8 mouse cellular contexts compared by ENCODE assay signal in genomic region chr4:101648745-101649144, GRCm38 (mm10). TPM values are rescaled to one million over a fixed set of nuclear protein-coding genes. Genes with fewer than 3 reads are reported as not detected.
A peak's percentile ranks its signal among the peaks of the same experiment; 100 is the strongest.
DNase-seq lines count a peak whose midpoint lies in the region; ATAC-seq and TF ChIP-seq lines count a peak whose summit lies in the region.

No protein-coding gene starts in this region.

- DNase-seq in lung, adult 2 months, result no peak
- DNase-seq in lung, postnatal 36 days, result no peak
- DNase-seq in adrenal gland, postnatal 36 days, result no peak
- DNase-seq in gastrocnemius, postnatal 36 days, result no peak
- no peak for DNase-seq in thymus, postnatal 25 days

- 50% methylated on average over 1 of the region's 1 CpGs for WGBS in lung, adult 2 months
- 77% methylated on average over 1 of the region's 1 CpGs for WGBS in embryonic facial prominence, embryonic 12.5 days
- 68% methylated on average over 1 of the region's 1 CpGs for WGBS in limb, embryonic 12.5 days
- WGBS in neural tube, embryonic 15.5 days, result 64% methylated on average over 1 of the region's 1 CpGs

- no peaks in the 10 kb centered on the region for H3K36me3 ChIP-seq in embryonic facial prominence, embryonic 12.5 days
- no peaks in the 10 kb centered on the region for H3K36me3 ChIP-seq in limb, embryonic 12.5 days
- H3K36me3 ChIP-seq in neural tube, embryonic 15.5 days, result no peaks in the 10 kb centered on the region

- no peak for TF ChIP-seq CTCF in lung, adult 2 months (IDR thresholded peaks at IDR 0.05; ENCODE audit: insufficient read depth, low read length)

- no peaks in the 10 kb centered on the region for H3K9me3 ChIP-seq in embryonic facial prominence, embryonic 12.5 days
- H3K9me3 ChIP-seq in limb, embryonic 12.5 days, result no peaks in the 10 kb centered on the region
- no peaks in the 10 kb centered on the region for H3K9me3 ChIP-seq in neural tube, embryonic 15.5 days (replicated peaks)

- no peaks in the 10 kb centered on the region for H3K27me3 ChIP-seq in embryonic facial prominence, embryonic 12.5 days
- no peaks in the 10 kb centered on the region for H3K27me3 ChIP-seq in limb, embryonic 12.5 days
- no peaks in the 10 kb centered on the region for H3K27me3 ChIP-seq in neural tube, embryonic 15.5 days (replicated peaks)

- H3K9ac ChIP-seq in embryonic facial prominence, embryonic 12.5 days, result peak overlapping the region; percentile 79; the same call in 1 of the 2 replicates
- no peak overlapping the region for H3K9ac ChIP-seq in limb, embryonic 12.5 days (replicated peaks)
- no peak overlapping the region for H3K9ac ChIP-seq in neural tube, embryonic 15.5 days (replicated peaks)

- H3K4me3 ChIP-seq in lung, adult 2 months (replicated peaks; ENCODE audit: extremely low read depth, low read depth, low read length), result peak overlapping the region; percentile 44
- H3K4me3 ChIP-seq in embryonic facial prominence, embryonic 12.5 days, result peak overlapping the region; percentile 68
- peak overlapping the region; percentile 71 for H3K4me3 ChIP-seq in limb, embryonic 12.5 days (replicated peaks)
- peak overlapping the region; percentile 92 for H3K4me3 ChIP-seq in neural tube, embryonic 15.5 days (replicated peaks)

- intact Hi-C loops in gastrocnemius, postnatal 36 days (cut with DNase I), result no loop called here

- peak overlapping the region; percentile 91; the same call in 1 of the 2 replicates for H3K27ac ChIP-seq in embryonic facial prominence, embryonic 12.5 days
- peak overlapping the region; percentile 95; the same call in 1 of the 2 replicates for H3K27ac ChIP-seq in limb, embryonic 12.5 days
- peak overlapping the region; percentile 97; the same call in 1 of the 2 replicates for H3K27ac ChIP-seq in neural tube, embryonic 15.5 days (replicated peaks)

- no peak for TF ChIP-seq POLR2A in lung, adult 2 months (IDR thresholded peaks at IDR 0.05; ENCODE audit: borderline replicate concordance, extremely low read depth, low read depth, low read length)

- peaks cover 9% of the 10 kb centered on the region for H3K4me1 ChIP-seq in lung, adult 2 months (ENCODE audit: control insufficient read depth, insufficient read depth, low read length)
- peaks cover 23% of the 10 kb centered on the region for H3K4me1 ChIP-seq in embryonic facial prominence, embryonic 12.5 days
- H3K4me1 ChIP-seq in limb, embryonic 12.5 days (replicated peaks), result peaks cover 30% of the 10 kb centered on the region
- H3K4me1 ChIP-seq in neural tube, embryonic 15.5 days, result peaks cover 18% of the 10 kb centered on the region

- no peak for ATAC-seq in embryonic facial prominence, embryonic 12.5 days (ENCODE audit: insufficient number of reproducible peaks, insufficient read depth, low FRiP score, low TSS enrichment)
- no peak for ATAC-seq in limb, embryonic 12.5 days (ENCODE audit: insufficient number of reproducible peaks, insufficient read depth, low FRiP score, low TSS enrichment, low read depth)
- ATAC-seq in neural tube, embryonic 15.5 days (ENCODE audit: low FRiP score), result no peak

- peak overlapping the region; percentile 67 for H3K4me2 ChIP-seq in embryonic facial prominence, embryonic 12.5 days (replicated peaks)
- H3K4me2 ChIP-seq in limb, embryonic 12.5 days, result peak overlapping the region; percentile 59
- H3K4me2 ChIP-seq in neural tube, embryonic 15.5 days, result peak overlapping the region; percentile 63

RNA-seq across cellular contexts. Expression of gene Leprot, which starts 1.2 kb away (rescaled TPM):
- 81.5 and 107 TPM in 2 replicates for polyA plus RNA-seq in lung, adult 2 months (2012; rRNA removed)
- polyA plus RNA-seq in embryonic facial prominence, embryonic 12.5 days (2016; fragmentation: Nextera tagmentation; extraction: Ambion mirVana), result 78.9 and 82.9 TPM in 2 replicates
- 65.2 and 65.7 TPM in 2 replicates for polyA plus RNA-seq in limb, embryonic 12.5 days (2016; fragmentation: Nextera tagmentation; extraction: Ambion mirVana)
- 75.6 and 77.5 TPM in 2 replicates for polyA plus RNA-seq in neural tube, embryonic 15.5 days (2015; fragmentation: Nextera tagmentation; extraction: Ambion mirVana)
- total RNA-seq in adrenal gland, postnatal 36 days (2021), result 10 to 100 TPM; 53.0 to 78.7 TPM
- total RNA-seq in gastrocnemius, postnatal 36 days (2021), result 1 to 10 TPM; 8.1 TPM
